Mouse (Mus musculus) cerebellum, adult 9-10 months (tissue): ENCODE results near the gene Vps37b.

Source experiments
- DNase-seq: peaks from one replicate; pipeline ENCODE4 v3.0.0; 2022

The Vps37b gene

DNA sequence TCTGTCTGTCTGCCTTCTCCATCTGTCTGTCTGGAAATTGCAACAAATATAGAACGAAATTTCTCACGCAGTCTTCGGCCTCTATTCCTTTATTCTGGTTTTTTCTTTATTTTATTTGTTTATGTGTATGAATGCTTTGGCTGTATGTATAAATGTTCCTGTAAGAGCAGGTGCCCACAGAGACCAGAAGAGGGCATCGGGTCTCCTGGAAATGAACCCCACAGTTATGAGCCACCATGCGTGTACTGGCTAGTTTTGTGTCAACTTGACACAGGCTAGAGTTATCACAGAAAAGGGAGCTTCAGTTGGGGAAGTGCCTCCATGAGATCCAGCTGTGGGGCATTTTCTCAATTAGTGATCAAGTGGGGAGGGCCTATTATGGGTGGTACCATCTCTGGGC is 11.9 kb upstream of the Vps37b start:
- no peak for DNase-seq

DNA sequence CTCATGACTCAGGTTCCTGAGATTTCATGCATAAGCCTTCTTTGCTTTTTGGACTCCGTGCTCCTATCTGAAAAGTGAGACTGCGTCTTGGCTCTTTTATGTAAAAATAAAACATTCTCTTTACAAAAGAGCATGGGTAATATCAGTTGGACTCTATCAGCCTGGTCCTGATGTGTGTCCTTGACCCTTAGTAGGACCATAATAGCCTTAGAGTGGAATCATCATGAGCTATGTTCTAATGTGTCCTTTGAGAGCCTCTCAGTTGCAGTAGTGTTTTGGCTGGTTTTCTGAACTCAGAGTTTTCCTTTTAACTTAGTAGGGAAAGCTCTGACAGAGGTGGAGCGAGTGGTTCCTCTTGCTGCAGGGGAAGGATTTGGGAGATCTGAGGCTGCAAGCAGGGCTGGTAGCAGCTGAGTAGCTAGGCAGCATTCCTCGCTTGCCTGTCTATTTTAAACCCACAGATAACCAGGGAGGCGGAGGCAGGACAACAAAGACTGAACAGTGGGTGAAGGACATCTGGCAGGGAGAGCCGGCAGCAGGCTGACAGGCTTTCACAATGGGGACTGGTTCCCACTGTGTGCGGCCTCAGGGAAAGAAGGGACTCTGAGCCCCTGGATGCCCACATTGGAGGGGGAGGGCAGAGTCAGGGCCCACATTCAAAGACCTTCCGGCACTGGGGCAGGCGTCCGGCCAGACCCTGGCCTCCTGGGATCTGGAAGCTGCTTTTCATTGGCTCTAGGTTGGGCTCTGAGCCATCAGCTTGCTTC is 11.3 kb upstream of the Vps37b start:
- no peak for DNase-seq

DNA sequence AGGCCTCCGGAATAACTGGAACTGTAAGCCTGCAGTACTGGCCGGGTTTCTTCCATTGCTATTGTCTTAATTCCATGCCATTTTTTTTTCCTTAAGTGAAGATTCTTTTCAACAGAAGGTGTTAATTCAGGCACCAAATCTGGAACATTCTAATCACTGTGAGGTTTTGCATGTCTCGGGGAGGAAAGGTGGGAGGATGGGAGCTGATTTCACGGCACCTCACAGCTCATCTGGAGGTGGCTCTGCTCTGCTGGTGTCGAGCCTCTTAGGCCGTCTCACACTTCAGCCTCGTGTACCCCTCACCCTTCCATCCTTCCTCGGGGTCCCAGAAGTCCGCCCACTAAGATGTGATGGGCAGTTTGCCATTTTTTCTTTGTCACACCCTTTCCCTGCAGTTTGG is 9.0 kb upstream of the Vps37b start:
- DNase-seq: no peak

GRCm38 (mm10) chr5:124039602-124040001 is 7.5 kb upstream of the Vps37b start:
- DNase-seq: no peak

- DNase-seq: no peak
Measured at GRCm38 (mm10) chr5:124036836-124037235, 4.8 kb upstream of the Vps37b start.

- DNase-seq: no peak
Measured at GRCm38 (mm10) chr5:124036341-124036740, 4.3 kb upstream of the Vps37b start.

DNA sequence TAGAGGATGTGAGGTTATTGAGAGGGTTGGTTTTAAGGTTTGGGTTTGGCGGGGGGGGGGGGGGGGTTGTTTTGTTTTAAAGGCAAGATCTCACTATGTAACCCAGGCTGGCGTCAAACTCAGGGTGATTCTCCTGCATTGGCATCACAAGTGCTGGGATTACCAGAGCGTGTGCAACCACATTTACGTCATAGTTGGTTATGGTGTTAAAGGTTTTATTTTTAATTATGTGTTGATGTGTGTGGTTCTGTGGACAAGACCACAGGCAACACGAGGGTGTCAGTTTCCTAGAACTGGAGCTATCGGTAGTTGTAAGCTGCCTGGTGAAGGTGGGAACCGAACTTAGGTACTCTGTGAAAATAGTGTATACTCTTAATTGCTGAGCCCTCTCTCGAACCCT is 3.7 kb upstream of the Vps37b start:
- DNase-seq: no peak

GRCm38 (mm10) chr5:124035406-124035805 is 3.3 kb upstream of the Vps37b start:
- no peak for DNase-seq

GRCm38 (mm10) chr5:124034471-124034870 is 2.4 kb upstream of the Vps37b start:
- DNase-seq: no peak

DNA sequence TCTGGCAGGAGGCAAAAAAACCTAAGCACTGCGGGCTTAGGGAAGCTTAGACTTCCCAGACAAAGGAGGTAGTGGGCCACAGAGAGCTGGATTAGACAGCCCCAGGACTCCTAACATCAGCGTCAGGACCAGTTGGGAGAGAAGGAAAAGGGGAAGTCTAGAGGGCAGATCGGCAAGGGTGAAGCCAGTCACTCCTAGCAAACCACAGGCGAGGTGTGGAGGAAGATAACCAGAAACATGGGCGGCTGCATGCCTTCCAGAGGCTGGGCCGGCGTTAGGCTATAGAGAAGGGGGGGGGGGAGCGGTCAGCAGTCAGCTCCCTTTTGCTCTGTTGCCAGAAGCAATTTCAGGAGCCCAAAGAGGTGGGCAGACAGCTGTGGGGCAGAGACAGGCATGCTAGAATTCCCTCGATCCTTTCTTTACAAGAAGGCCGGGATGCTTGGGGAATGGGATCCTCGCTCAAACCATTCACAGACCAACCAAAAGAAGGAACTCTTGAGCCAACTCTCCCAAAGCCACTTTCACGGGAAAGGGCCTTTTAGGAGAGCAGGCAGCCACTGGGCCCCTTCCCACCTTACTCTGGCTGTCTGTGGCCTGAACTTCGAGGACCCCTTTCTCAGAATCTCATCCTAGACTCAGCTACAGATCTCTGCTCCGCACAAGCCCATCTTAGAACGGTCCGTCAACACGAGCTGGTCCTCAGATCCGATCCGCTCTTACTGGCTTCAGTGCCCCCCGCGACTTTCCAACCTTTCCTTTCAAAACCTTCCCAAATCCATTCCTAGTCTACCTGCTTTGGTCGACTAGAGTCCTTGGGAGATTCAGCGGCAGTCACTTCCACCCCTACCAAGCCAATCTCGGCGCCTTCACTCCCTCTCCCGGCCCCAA is 758 bp downstream of the Vps37b start:
- peak; percentile 42 for DNase-seq

DNA sequence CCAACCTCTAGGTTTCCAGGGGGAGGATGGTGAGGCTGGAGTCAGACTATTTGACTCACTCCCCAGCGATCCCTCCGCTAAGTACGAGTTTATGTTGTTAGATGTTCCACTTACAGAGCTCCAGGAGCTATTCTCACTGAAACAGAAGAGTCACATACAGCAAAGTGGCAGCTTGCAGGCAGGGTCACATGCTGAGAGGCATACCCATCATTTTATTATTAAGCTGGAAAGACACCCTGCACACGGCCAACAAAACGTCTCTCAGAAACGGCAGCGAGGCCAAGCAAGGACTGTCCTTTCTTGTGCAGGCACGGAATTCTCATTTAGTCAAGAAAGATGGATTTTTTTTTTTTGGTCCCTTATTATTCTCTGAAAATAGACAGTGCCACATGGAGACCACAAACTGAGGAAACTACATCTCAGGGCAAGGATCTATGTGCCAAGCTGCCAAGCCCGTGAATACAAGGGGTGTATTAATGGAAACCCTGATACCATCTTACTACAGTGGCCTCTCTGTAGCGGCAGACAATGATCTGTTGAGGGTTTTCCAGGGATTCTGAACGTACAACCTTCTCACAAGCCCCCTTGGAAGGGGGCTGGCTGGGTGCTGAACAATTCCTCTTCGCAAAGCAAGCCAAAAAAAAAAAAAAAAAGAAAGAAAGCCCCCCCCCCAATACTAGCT is 1.5 kb downstream of the Vps37b start:
- peak; percentile 56 for DNase-seq

DNA sequence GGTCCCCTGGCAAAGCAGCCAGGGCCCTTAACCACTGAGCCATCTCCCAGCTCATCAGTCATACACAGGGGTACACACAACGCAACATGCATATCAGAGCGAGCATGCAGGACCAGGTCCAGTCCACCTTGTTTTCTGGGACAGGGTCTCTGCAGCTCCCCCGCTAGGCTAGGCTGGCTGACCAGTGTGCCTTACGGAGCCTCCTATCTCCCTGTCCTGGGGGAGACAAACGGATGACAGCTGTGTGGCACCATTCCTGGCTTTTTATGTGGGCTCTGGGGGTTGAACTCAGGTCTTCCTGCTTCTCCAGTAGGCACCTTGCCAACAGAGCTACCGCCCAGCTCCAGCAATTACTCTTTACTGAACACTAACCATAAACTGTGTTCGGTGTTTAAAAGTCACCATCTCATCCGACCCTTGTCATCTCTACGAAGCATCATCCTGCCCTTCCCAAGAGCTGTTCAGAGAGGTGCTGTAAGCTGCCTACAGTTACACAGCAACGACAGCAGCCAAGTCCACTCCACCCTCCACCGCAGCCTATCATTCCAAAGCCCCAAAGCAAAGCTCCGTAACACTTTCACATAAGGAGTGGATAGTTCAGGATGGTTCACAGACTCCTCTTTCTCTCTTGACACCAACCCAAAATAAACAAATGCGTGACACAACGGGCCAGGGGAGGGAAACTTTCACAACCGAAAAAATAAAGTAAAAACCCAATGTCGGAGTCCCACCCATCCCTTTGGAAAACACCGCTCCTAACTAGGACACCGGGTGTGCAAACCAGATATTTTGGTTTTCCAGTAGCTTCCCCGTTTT is 2.6 kb downstream of the Vps37b start:
- peak; percentile 55 for DNase-seq

DNA sequence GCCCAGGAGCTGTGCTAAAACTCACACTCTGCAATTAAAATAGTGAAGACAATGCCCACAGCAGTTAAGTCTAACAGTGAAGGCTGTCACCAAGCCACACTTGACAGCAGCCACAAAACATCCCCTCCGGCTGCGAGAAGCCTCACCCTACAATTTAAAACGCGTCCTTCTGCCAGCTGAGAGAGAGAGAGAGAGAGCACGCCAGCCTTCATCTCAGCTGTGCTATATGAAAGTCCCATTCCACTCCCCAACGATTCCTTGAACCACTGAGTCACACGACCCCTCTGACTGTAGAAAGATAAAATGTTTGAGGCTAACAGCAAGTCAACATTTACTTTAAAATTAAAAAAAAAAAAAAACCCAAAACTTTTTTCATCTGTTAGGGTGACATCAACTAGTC is 3.4 kb downstream of the Vps37b start:
- peak; percentile 22 for DNase-seq

GRCm38 (mm10) chr5:124027702-124028470 is 4.2 kb downstream of the Vps37b start:
- DNase-seq: peak; percentile 35

DNA sequence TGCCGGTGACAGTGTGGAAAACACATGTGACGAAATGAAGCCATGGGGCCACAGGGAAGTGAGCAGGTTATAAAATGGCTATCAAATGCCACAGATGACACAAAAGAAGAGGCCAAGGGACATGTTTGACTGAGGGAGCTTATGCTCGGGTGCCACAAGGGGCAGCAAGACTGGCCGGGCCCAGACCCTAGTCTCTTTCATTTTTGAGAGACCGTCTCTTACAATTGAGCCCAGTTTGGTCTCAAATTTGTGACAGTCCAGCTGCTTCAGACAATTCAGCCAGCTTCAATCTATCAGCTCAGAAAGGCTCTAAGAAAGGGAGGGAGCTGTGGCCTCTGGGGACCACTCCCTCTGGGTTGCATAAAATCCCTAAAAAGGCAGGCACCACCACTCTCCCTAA is 5.5 kb downstream of the Vps37b start:
- DNase-seq: peak; percentile 34

DNA sequence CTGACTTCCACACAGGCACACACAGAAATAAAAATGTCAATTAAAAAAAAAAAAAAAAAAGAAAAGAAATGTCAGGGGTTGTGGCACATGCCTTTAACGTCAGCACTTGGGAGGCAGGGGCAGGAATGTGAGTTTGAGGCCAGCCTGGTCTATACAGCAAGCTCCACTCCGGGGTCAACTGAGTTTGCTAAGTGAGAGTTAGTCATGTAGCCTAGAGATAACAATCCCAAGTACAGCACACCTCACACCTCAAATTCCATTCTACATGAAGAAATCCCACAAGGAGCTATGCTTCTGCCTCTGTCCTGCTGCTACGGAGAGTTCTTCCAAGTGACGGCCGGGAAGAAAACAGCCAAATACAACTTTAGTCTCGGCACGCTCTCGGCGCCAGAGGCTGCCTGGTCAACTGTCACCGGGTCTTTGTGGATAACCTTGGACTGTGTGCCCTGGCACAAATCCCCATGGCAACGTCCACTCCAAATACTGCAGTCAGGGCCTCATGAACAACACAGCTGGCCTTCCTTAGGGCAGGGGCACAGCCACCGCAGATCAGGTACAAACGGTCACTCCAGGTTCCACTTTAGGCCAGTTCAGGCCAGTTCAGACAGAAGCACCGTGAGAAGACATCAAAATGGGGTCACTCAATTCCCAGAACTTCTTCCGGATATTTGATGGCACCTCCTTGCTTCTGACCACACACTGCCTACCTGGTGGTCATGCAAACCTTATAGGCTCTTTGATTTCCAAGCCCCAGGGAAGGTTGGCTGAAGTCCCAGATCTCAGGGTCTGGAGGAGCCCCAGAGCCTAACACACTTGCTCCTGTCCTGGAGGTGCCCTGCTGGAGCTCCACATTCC is 6.3 kb downstream of the Vps37b start:
- peak; percentile 57 for DNase-seq

- DNase-seq: no peak
Measured at GRCm38 (mm10) chr5:124025146-124025545, 6.9 kb downstream of the Vps37b start.

DNA sequence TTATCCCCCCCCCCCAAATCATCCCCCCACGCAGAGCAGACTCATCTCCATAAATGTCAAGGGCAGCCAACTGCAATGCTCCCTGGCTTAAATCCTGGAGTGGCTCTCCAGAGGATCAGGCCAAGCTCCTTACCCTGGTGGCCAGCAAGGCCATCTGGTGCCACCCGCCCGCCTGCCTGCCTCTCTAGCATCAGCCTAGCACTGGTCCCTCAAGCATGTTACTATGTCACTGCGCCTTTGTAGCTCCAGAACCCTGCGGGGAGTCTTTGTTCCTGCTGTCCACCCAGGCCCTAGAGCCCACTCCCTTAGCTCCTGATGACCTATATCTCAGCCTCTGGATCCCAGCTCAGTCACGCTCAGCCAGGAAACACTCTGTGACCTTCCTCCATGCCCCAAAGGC is 7.4 kb downstream of the Vps37b start:
- peak; percentile 86 for DNase-seq

DNA sequence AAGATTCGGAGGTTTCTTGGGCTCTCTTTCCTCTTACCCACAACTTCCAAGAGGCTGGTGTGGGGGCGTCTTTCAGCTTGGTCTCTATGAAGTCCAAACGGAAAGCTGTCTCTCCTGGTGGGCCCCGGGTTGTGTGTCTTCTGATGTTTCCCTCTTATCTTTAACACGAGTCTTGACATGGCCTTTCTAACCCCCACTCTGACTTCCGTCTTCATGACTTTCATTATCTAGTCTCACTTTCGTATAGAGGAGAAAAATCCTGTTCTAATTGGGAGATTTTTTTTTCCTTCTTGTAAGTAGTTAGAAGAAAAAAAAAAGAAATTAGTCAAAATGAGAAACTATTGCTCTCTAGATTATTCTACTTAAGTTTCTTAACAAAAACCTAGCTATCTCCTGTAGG is 9.7 kb downstream of the Vps37b start:
- no peak for DNase-seq

DNA sequence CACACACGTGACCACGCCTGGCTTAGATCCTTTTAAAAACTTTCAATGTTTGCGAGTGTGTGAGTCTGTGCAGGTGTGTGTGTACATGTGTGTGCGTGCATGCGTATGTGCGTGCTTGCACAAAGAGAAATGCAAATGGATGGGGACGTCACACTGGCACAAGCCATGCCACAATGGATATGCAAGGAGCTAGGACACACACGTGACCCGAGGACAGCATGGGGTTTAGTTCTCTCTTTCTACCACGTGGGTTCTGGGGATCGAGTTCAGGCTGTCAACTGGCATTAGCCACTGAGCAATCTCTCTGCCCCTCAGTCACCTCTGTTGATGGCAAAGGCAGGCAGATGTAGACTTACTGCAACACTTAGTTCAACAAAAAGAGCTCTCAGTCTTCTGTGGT is 10.4 kb downstream of the Vps37b start:
- no peak for DNase-seq

- no peak for DNase-seq
Measured at GRCm38 (mm10) chr5:124021148-124021547, 10.9 kb downstream of the Vps37b start.
